Mouse (Mus musculus) bone marrow, adult 2 months (tissue): Measurements from ENCODE around the gene Pgm2. TPM values are rescaled to one million over a fixed set of nuclear protein-coding genes. Genes with fewer than 3 reads are reported as not detected.

Experiments used
- H3K27ac ChIP-seq: fragments of 200-500 bp; 2 replicates; pipeline ENCODE4 v1.5.1; 2012; ENCODE audit warnings: low read depth, mild to moderate bottlenecking, control low read depth, inconsistent platforms, low read length; ENCODE audit not compliant: control insufficient read depth, poor library complexity, insufficient read depth
- H3K4me1 ChIP-seq: fragments of 200-500 bp; 2 replicates; pipeline ENCODE4 v1.6.1; 2011; ENCODE audit warnings: low read length; ENCODE audit not compliant: control insufficient read depth, insufficient read depth
- H3K4me3 ChIP-seq: fragments of 200-500 bp; replicated peaks from 2 replicates; pipeline ENCODE3; 2011; ENCODE audit warnings: mild to moderate bottlenecking, low read depth, low read length, control low read depth; ENCODE audit not compliant: control insufficient read depth
- CTCF ChIP-seq: fragments of 200-500 bp; IDR thresholded peaks from 2 replicates; pipeline ENCODE4 v1.5.1; 2011; ENCODE audit warnings: low read length, control low read depth; ENCODE audit not compliant: control insufficient read depth, insufficient read depth
- POLR2A ChIP-seq: fragments of 200-500 bp; IDR thresholded peaks from 2 replicates; pipeline ENCODE4 v1.6.1; 2011; ENCODE audit warnings: low read depth, mild to moderate bottlenecking, control low read depth, low read length, borderline replicate concordance; ENCODE audit not compliant: control insufficient read depth
- WGBS: fragments of 180-500 bp; shearing (Covaris S2); methylation state at CpG from one replicate; pipeline ENCODE4 v1.1.7; 2018; 5-methylcytosine and 5-hydroxymethylcytosine counted together
- polyA plus RNA-seq: library from polyadenylated mRNA; stranded (reverse); fragments of >200 nt; gene quantifications from 2 replicates; pipeline ENCODE4 v1.2.4, GENCODE M21; 2011; ENCODE audit warnings: low replicate concordance; ENCODE audit not compliant: missing spikeins, insufficient read depth, insufficient read length

Pgm2 gene
- polyA plus RNA-seq, 1 experiment = 19.3 TPM

DNA sequence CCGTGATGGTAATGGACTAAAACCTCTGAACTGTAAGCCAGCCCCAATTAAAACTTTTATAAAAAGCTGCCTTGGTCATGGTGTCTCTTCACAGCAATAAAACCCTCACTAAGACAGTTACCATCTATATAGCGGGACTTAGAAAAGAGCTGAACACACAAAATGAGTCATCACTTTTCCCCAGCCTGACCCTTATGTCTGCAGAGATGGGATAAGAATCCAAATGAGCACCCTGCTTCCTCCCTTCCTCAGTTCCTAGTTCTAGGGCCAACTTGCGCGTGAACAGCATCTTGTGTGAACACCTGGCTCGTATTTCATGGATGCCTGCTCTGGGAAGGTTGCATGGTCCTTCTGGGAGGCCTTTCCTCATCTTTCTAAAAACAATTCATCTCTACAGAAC is 39.7 kb upstream of the Pgm2 start:
- Histone ChIP-seq H3K4me1 (no peaks in the 10 kb centered on the region), H3K4me3 (no peak overlapping the region), H3K27ac (no peak overlapping the region)
- WGBS = 83% methylated on average over 5 of the region's 5 CpGs
- TF ChIP-seq CTCF = no peak
- no peak for TF ChIP-seq POLR2A

DNA sequence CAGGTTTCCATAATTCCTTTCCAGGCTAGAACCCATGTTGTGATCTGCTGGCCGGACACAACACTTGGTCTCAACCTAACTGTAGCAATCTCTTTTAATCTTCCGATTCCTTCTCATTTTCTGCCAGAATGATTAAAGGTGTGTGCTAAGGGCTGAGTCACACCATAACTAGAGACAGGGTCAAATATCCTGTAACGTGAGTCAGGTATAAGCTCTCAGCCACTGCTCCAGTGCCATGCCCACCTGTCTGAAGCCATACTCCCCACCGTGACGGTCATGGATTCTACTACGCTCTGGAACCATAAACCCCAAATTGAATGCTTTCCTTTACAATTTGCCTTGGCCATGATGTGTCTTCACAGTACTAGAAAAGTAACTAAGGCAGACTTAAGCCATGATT is 36.5 kb upstream of the Pgm2 start:
- TF ChIP-seq CTCF = no peak
- TF ChIP-seq POLR2A = no peak
- H3K27ac ChIP-seq = no peak overlapping the region
- WGBS = 89% methylated on average over 6 of the region's 6 CpGs
- H3K4me3 ChIP-seq = no peak overlapping the region
- no peaks in the 10 kb centered on the region for H3K4me1 ChIP-seq

DNA sequence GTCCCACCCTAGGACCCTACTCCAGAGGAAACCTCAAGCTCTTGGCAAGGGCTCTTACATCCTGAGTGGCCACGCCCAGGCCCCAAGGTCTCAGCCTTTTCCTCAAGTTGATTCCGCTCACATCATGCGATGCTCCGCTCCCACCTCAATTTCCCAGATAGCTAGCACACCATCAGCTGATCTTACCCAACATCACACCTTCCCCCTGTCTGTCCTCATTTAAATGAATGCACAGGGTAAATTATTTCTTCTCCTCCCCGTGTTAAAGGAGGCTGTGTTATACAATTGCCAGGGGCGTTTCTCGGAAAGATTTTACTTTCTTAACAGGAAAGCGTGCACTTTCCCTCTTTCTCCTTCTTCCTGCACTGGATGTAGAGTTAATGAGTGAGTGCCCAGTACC is 31.9 kb upstream of the Pgm2 start:
- H3K27ac ChIP-seq = no peak overlapping the region
- no peak overlapping the region for H3K4me3 ChIP-seq
- 92% methylated on average over 8 of the region's 8 CpGs for WGBS
- H3K4me1 ChIP-seq = no peaks in the 10 kb centered on the region
- no peak for TF ChIP-seq POLR2A
- no peak for TF ChIP-seq CTCF

DNA sequence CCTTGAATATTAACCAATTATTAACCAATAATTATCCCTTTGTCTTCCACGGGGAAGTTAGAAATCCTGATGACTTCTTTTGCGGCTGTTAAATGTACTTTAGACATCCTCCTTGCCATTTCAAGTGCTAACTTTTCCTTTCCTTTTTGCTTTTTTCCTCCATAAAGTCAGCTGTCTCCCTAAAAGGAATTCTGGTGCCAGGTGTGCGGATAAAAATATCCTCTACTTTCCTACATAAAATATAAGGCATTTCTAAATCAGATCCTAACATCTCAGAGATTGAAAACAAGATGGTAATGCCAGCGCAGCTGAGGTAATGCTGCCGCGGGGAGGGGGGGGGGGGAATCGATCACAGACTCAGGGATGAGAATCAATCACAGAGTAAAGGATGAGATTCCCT is 31.1 kb upstream of the Pgm2 start:
- Histone ChIP-seq H3K27ac (no peak overlapping the region), H3K4me1 (no peaks in the 10 kb centered on the region), H3K4me3 (no peak overlapping the region)
- TF ChIP-seq CTCF (no peak), POLR2A (no peak)
- 80% methylated on average over 7 of the region's 7 CpGs for WGBS

DNA sequence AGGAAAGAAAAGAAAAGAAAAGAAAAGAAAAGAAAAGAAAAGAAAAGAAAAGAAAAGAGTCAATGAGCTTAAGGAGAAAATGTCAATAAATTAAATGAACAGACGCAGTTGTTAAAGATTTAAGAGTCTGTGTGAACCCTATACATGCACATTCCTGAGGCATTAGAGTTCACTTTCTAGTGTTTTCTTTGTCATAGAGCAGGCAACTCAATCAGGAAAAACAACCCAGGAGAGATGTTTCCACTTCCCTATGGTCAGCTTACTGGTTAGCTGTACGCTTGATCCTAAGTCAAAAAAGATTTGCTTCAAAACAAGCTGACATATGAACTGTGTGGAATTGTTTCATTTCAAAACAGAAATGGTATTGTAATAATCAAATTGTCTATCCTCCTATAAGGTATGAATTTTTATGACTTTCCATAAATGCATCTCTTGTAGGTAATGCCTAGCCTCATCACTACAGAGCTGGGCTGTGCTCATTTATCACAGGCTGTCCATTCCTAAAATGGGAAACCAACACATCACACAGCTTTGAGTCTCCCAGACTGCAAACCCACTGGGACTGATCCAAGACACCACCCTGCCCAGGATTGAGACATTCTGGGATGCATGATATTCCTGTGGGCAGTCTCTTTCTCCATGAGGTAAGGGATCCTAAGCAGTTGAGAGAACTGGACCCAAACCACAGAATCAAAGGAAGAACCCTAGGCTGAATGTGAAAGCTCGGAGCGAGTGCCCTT is 29.7 kb upstream of the Pgm2 start:
- TF ChIP-seq CTCF (no peak), POLR2A (no peak)
- no peak overlapping the region for H3K27ac ChIP-seq
- no peaks in the 10 kb centered on the region for H3K4me1 ChIP-seq
- WGBS = 81% methylated on average over 4 of the region's 4 CpGs
- H3K4me3 ChIP-seq = no peak overlapping the region

DNA sequence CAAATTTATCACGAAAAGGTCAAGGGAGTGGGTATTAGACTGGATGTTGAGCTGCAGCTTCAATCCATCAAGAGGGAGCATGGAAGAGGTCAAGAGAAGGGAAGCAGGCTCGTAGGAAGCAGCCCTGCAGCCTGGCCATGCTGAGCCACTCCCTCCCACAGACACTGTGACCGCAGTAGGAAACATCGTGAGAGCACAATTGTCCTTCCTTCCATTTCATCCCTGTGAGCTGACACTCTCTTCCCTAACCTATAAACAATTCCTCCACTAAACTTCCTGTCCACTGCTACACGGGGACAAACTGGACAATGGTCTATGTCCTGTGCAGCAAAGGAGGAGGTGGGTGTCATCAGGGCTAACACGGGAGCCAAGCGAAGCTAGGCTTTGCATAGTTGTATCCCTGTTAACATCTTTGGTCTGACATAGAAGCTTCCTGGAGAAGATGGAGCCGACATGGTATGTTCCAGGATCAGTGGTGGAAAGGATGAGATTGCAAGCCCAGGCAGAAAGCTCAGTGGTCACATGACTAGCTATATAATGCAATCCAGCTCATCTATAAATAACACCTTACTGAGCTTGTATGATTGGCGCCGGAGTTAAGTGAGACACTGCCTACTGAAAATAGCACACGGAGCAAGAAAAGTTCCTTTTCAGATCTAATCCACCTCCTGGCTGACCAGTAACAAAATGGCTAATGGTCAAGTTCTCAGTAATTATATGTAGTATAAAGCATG is 29.0 kb upstream of the Pgm2 start:
- Histone ChIP-seq H3K4me1 (no peaks in the 10 kb centered on the region), H3K27ac (no peak overlapping the region), H3K4me3 (no peak overlapping the region)
- WGBS = 55% methylated on average over 11 of the region's 11 CpGs
- TF ChIP-seq CTCF (no peak), POLR2A (no peak)

DNA sequence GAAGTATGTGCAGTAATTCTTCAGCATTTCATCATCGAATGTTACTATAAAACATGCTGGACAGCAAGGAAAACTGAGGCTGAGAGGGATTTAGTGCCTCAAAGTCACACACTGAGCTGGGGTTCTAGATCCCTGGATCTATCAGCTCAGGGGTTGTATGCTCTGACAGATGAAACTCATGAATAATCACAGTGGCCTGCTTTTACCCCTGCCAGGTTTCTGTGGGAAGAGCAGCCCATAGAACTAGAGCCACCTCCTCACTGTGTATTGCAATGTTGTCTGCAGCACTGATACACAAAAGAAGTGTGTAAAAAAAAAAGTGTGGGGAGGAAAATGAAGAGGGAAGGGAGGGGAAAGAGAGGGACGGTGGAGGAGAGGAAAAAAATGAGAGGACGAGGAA is 28.3 kb upstream of the Pgm2 start:
- 76% methylated on average over 3 of the region's 3 CpGs for WGBS
- H3K4me1 ChIP-seq = no peaks in the 10 kb centered on the region
- TF ChIP-seq CTCF = no peak
- no peak for TF ChIP-seq POLR2A
- H3K4me3 ChIP-seq = no peak overlapping the region
- H3K27ac ChIP-seq = no peak overlapping the region

DNA sequence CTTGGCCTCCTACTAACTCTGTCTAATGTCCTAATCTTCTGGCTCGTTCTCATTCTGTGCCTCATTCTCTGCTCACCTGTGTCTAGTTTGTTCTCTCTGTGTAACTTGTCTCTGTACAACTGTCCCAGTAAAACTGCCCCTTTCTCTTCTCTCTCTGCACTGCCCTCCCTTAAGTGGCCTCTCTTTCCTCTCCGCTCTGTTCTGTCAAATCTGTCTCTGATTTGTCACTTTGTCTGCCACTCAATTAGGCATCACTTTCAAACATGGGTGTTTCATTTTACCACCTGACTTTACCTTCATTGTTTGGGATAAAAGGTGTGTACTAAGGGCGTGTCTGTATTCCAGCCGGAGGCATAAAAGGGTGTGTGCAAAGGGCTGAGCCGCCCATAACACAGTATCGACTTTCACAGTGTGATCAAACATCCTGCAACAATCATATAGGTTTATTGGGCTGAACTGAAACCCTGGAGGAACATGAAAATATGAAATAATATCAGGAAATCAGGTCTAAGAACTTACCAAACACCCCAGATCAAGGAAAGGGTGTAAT is 27.2 kb upstream of the Pgm2 start:
- TF ChIP-seq POLR2A (no peak), CTCF (no peak)
- 84% methylated on average over 6 of the region's 6 CpGs for WGBS
- H3K27ac ChIP-seq = no peak overlapping the region

More for the DNA sequence above, 27.2 kb upstream of the Pgm2 start:
- no peaks in the 10 kb centered on the region for H3K4me1 ChIP-seq
- no peak overlapping the region for H3K4me3 ChIP-seq
